Mouse (Mus musculus) heart, postnatal 0 days (tissue): ENCODE results near the gene Ppip5k1.

Source experiments
- CTCF ChIP-seq: IDR thresholded peaks from 2 replicates; pipeline ENCODE4 v1.5.1; 2016; ENCODE audit warnings: antibody characterized with exemption, control low read depth, low read depth
- EP300 ChIP-seq: IDR thresholded peaks from 2 replicates; pipeline ENCODE4 v1.6.1; 2016; ENCODE audit warnings: antibody characterized with exemption, low read depth

DNA sequence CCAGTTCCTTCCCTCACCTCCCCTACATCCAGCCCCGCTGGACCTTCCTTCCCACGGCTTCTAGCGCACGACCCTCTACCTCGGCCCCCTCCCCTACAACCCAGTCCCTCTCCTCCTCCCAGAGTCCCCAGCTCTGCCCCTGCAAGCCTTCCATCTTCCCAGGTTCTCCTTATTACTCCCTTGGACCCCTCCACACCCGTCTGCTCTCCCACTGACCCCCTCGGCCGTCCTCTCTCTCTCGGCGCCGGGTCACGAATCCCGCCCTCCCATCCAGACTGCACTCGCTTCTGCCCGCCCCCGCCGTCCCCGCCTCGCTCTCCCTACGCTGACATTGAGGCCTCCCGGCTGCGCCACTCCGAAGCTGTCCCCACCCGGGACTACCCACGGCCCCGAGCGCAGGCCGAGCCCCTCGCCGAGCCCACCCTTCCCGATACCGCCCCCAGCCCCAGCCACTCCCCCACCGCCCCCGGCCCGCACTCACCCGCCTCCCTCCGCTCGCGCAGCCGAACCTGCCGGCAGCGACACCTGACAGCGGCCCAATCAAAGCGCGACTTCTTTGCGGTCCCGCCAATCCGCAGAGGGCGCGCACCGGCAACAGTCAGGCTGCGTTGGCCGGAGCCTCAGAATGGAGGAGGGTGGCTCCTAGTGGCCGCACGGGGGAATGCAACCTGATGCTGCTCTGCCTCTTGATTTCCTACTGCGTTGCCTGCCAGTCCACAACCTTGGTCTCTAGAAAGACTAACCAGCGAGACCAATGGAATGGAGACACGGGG lies at the start of gene Ppip5k1:
- TF ChIP-seq EP300 (no peak), CTCF (peak; percentile 96)
